Mouse (Mus musculus) neutrophil, adult 65 days (primary cell): ENCODE data around the gene Mrpl53. TPM values are rescaled to one million over a fixed set of nuclear protein-coding genes. Genes with fewer than 3 reads are reported as not detected.

Experiments
- total RNA-seq: library from RNA; stranded (reverse); gene quantifications from 2 replicates; pipeline ENCODE4 v1.2.4, GENCODE M21; 2023

Mrpl53 gene
- total RNA-seq = 19.1 and 19.8 TPM in 2 replicates

GRCm38 (mm10) chr6:83108762-83109668 lies at the start of gene Mrpl53:
TSS of gene Mrpl53 (plus strand) at chr6:83109040.

GRCm38 (mm10) chr6:83070247-83070310 lies 38.8 kb upstream of the Mrpl53 start, which contains the start of gene Tlx2:
TSS of gene Tlx2 (minus strand) at chr6:83070293.

GRCm38 (mm10) chr6:83077630-83078323 lies 31.1 kb upstream of the Mrpl53 start, which contains the start of gene Pcgf1:
TSS of gene Pcgf1 (plus strand) at chr6:83077869.

GRCm38 (mm10) chr6:83086121-83087035 lies 22.5 kb upstream of the Mrpl53 start, which contains the start of gene Lbx2:
TSS of gene Lbx2 (plus strand) at chr6:83086367.

GRCm38 (mm10) chr6:83101316-83101687 lies 7.5 kb upstream of the Mrpl53 start, which contains the start of the genes Ccdc142 and Gm42688:
TSS of gene Ccdc142 (plus strand) at chr6:83101601.
TSS of gene Gm42688 (plus strand) at chr6:83101617.

GRCm38 (mm10) chr6:83115011-83115671 lies 6.3 kb downstream of the Mrpl53 start, which contains the start of gene Mogs:
TSS of gene Mogs (plus strand) at chr6:83115496.

GRCm38 (mm10) chr6:83120930-83121862 lies 12.4 kb downstream of the Mrpl53 start, which contains the start of gene Wbp1:
TSS of gene Wbp1 (minus strand) at chr6:83121559.

GRCm38 (mm10) chr6:83125331-83125730 lies 16.5 kb downstream of the Mrpl53 start, which contains the start of gene Ino80b:
TSS of gene Ino80b (minus strand) at chr6:83125431.

GRCm38 (mm10) chr6:83134951-83135513 lies 26.2 kb downstream of the Mrpl53 start, which contains the start of gene Rtkn:
TSS of gene Rtkn (plus strand) at chr6:83135463.

GRCm38 (mm10) chr6:83156259-83156684 lies 47.4 kb downstream of the Mrpl53 start, which contains the start of the genes Wdr54 and 1700003E16Rik:
TSS of gene Wdr54 (minus strand) at chr6:83156397.
TSS of gene 1700003E16Rik (plus strand) at chr6:83156404.

Other genes starting within 250 kb of the Mrpl53 start
- gene Sema4f, start 169.3 kb upstream of the Mrpl53 start, total RNA-seq = 24.2 and 37.5 TPM in 2 replicates
- gene M1ap, start 162.1 kb upstream of the Mrpl53 start, total RNA-seq = 2.1 and 3.1 TPM in 2 replicates
- 23.0 and 23.7 TPM in 2 replicates for gene Dok1, start 75.6 kb upstream of the Mrpl53 start, total RNA-seq
- gene Loxl3, start 74.9 kb upstream of the Mrpl53 start, total RNA-seq = 0.86 and 1.0 TPM in 2 replicates
- gene Aup1, start 54.5 kb upstream of the Mrpl53 start, total RNA-seq = 213 and 248 TPM in 2 replicates
- gene Htra2, start 53.8 kb upstream of the Mrpl53 start, total RNA-seq = 28.7 and 51.2 TPM in 2 replicates
- 4.4 and 7.9 TPM in 2 replicates for gene Dqx1, start 51.2 kb upstream of the Mrpl53 start, total RNA-seq
- not detected in 2 replicates for gene Tlx2, start 38.7 kb upstream of the Mrpl53 start, total RNA-seq
- gene Pcgf1, start 31.2 kb upstream of the Mrpl53 start, total RNA-seq = 13.1 and 13.9 TPM in 2 replicates
- gene Lbx2, start 22.7 kb upstream of the Mrpl53 start, total RNA-seq = not detected in 2 replicates
- 4.2 and 4.8 TPM in 2 replicates for gene Ccdc142, start 7.4 kb upstream of the Mrpl53 start, total RNA-seq
- gene Gm42688, start 7.4 kb upstream of the Mrpl53 start, total RNA-seq = 3.2 and 4.4 TPM in 2 replicates
- gene Mogs, start 6.5 kb downstream of the Mrpl53 start, total RNA-seq = 18.9 and 25.1 TPM in 2 replicates
- gene Wbp1, start 12.5 kb downstream of the Mrpl53 start, total RNA-seq = 26.7 and 32.6 TPM in 2 replicates
- gene Ino80b, start 16.4 kb downstream of the Mrpl53 start, total RNA-seq = 16.4 TPM in 2 replicates
- 0.66 TPM in 1 of 2 replicates, not detected in the other for gene Rtkn, start 26.4 kb downstream of the Mrpl53 start, total RNA-seq
- not detected in 2 replicates for gene Wdr54, start 47.4 kb downstream of the Mrpl53 start, total RNA-seq
- not detected in 2 replicates for gene 1700003E16Rik, start 47.4 kb downstream of the Mrpl53 start, total RNA-seq
- 91.8 and 114 TPM in 2 replicates for gene Dctn1, start 56.9 kb downstream of the Mrpl53 start, total RNA-seq
- not detected in 2 replicates for gene Slc4a5, start 110.8 kb downstream of the Mrpl53 start, total RNA-seq
- gene Mthfd2, start 216.9 kb downstream of the Mrpl53 start, total RNA-seq = 18.4 and 19.1 TPM in 2 replicates
- 180 and 209 TPM in 2 replicates for gene Mob1a, start 217.0 kb downstream of the Mrpl53 start, total RNA-seq
- gene Bola3, start 240.1 kb downstream of the Mrpl53 start, total RNA-seq = 9.3 and 11.1 TPM in 2 replicates